In the genomic region with DNA sequence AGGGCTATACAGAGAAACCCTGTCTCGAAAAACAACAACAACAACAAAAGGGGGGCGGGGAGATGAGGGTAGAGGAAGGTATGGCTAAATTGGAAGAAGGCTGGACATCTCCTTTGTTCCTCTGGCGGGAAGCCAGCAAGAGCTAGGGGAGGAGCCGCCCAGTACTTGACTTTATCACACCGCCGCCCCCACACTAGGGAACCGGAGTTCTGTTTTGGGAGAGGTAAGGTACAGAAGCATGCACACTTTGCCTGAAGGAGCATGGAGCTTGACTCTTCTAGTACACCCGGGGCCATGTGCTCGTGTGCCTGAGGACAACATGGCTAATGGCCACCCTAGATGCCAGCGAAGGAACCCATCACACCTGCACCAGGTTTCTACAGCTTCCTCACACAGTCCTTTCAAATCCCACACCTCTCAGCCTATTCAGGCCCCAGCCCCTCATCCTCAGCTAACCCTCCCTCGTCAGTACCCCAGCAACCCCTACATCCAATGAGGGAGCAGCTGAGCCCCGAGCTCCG, we compare ENCODE assay signal across 7 mouse cellular contexts. TPM values are rescaled to one million over a fixed set of nuclear protein-coding genes. Genes with fewer than 3 reads are reported as not detected.
DNase-seq lines count a peak whose midpoint lies in the region; ATAC-seq and TF ChIP-seq lines count a peak whose summit lies in the region.

No protein-coding gene starts in this region.

- H3K4me1 ChIP-seq in cortical plate, adult 2 months (ENCODE audit: control insufficient read depth, insufficient read depth, low read length): peaks cover 6% of the 10 kb centered on the region
- H3K4me1 ChIP-seq in hindbrain, embryonic 11.5 days (replicated peaks; ENCODE audit: control insufficient read depth, insufficient read depth, low read length): no peaks in the 10 kb centered on the region
- H3K4me1 ChIP-seq in midbrain, embryonic 14.5 days (ENCODE audit: control insufficient read depth, insufficient read depth, low read length): no peaks in the 10 kb centered on the region

- TF ChIP-seq POLR2A in cortical plate, adult 2 months (IDR thresholded peaks at IDR 0.05; ENCODE audit: extremely low read depth, insufficient read depth, low read length): no peak

- WGBS in hindbrain, embryonic 11.5 days: 18% methylated on average over 13 of the region's 13 CpGs
- 29% methylated on average over 13 of the region's 13 CpGs for WGBS in midbrain, embryonic 14.5 days

- H3K9me3 ChIP-seq in hindbrain, embryonic 11.5 days (ENCODE audit: control insufficient read depth, low read length): no peaks in the 10 kb centered on the region
- H3K9me3 ChIP-seq in midbrain, embryonic 14.5 days (ENCODE audit: control insufficient read depth, low read length): no peaks in the 10 kb centered on the region

- H3K27ac ChIP-seq in cortical plate, adult 2 months (ENCODE audit: insufficient read depth, low read length): no peak overlapping the region
- H3K27ac ChIP-seq in hindbrain, embryonic 11.5 days (ENCODE audit: low read depth, low read length): no peak overlapping the region
- H3K27ac ChIP-seq in midbrain, embryonic 14.5 days (replicated peaks; ENCODE audit: low read depth, low read length): no peak overlapping the region

- H3K4me2 ChIP-seq in hindbrain, embryonic 11.5 days (replicated peaks; ENCODE audit: low read depth, low read length): peak overlapping the region; percentile 43
- H3K4me2 ChIP-seq in midbrain, embryonic 14.5 days (ENCODE audit: low read length): peak overlapping the region; percentile 60

- DNase-seq in layer of hippocampus, adult 9-11 months: peak; percentile 63
- DNase-seq in layer of hippocampus, postnatal 25 days (ENCODE audit: extremely low spot score in 1 of 2, low spot score in 1 of 2): no peak
- peak; percentile 13 for DNase-seq in hindbrain, embryonic 11.5 days (ENCODE audit: low spot score)
- DNase-seq in midbrain, embryonic 14.5 days: no peak

- peak; percentile 83; the same call in 1 of the 2 replicates for ATAC-seq in hindbrain, embryonic 11.5 days (ENCODE audit: low FRiP score)
- peak; percentile 88; the same call in 1 of the 2 replicates for ATAC-seq in midbrain, embryonic 14.5 days (ENCODE audit: low FRiP score, low TSS enrichment)
- no peak for ATAC-seq in megakaryocyte progenitor cell, adult 5-6 weeks (replicated peaks; ENCODE audit: poor library complexity)
- ATAC-seq in granulocyte monocyte progenitor cell, adult 5-6 weeks (replicated peaks; ENCODE audit: poor library complexity, severe bottlenecking): no peak

- TF ChIP-seq CTCF in cortical plate, adult 2 months (IDR thresholded peaks at IDR 0.05; ENCODE audit: extremely low read depth, insufficient read depth, low read length): no peak

- H3K9ac ChIP-seq in hindbrain, embryonic 11.5 days (ENCODE audit: low read depth, low read length): no peak overlapping the region
- peak overlapping the region; percentile 25 for H3K9ac ChIP-seq in midbrain, embryonic 14.5 days (replicated peaks; ENCODE audit: low read length)

- H3K27me3 ChIP-seq in hindbrain, embryonic 11.5 days (ENCODE audit: control insufficient read depth, insufficient read depth, low read length): no peaks in the 10 kb centered on the region
- H3K27me3 ChIP-seq in midbrain, embryonic 14.5 days (ENCODE audit: control insufficient read depth, insufficient read depth, low read length): peaks cover 2% of the 10 kb centered on the region; the same call in 1 of the 2 replicates

- peak overlapping the region; percentile 36; the same call in 1 of the 2 replicates for H3K4me3 ChIP-seq in cortical plate, adult 2 months (ENCODE audit: insufficient read depth, low read length)
- peak overlapping the region; percentile 16; the same call in 1 of the 2 replicates for H3K4me3 ChIP-seq in hindbrain, embryonic 11.5 days (ENCODE audit: low read depth, low read length)
- peak overlapping the region; percentile 23 for H3K4me3 ChIP-seq in midbrain, embryonic 14.5 days (replicated peaks; ENCODE audit: low read depth, low read length)

- no peaks in the 10 kb centered on the region for H3K36me3 ChIP-seq in hindbrain, embryonic 11.5 days (ENCODE audit: control insufficient read depth, insufficient read depth, low read length)
- H3K36me3 ChIP-seq in midbrain, embryonic 14.5 days (ENCODE audit: control insufficient read depth, insufficient read depth, low read length): no peaks in the 10 kb centered on the region

RNA-seq across cellular contexts. Expression of a gene that starts 8.6 kb away (rescaled TPM):
- total RNA-seq in layer of hippocampus, postnatal 25 days (2021): 1 to 10 TPM; 1.1 to 3.1 TPM
- polyA plus RNA-seq in cortical plate, adult 2 months (2012; rRNA removed): 8.3 and 9.0 TPM in 2 replicates
- polyA plus RNA-seq in hindbrain, embryonic 11.5 days (2014; fragmentation: Nextera tagmentation; extraction: Ambion mirVana): not detected in 2 replicates
- polyA plus RNA-seq in midbrain, embryonic 14.5 days (2014; fragmentation: Nextera tagmentation; extraction: Ambion mirVana): 0.36 and 0.51 TPM in 2 replicates
- 0.15 and 0.47 TPM in 2 replicates for total RNA-seq in megakaryocyte progenitor cell, adult 5-6 weeks (2015)
- total RNA-seq in megakaryocyte progenitor cell, adult 5-6 weeks (2017): 0.30 and 1.2 TPM in 2 replicates
- total RNA-seq in granulocyte monocyte progenitor cell, adult 5-6 weeks (2014; fragmentation: Nextera tagmentation): 0.58 and 7.0 TPM in 2 replicates
- 0.52 and 1.2 TPM in 2 replicates for total RNA-seq in granulocyte monocyte progenitor cell, adult 5-6 weeks (2017)

RNA-seq across cellular contexts. Expression of a gene that starts 57.7 kb away (rescaled TPM):
- 10 to 100 TPM; 83.9 to 92.6 TPM for total RNA-seq in layer of hippocampus, postnatal 25 days (2021)
- polyA plus RNA-seq in cortical plate, adult 2 months (2012; rRNA removed): 147 and 154 TPM in 2 replicates
- 2.0 and 3.6 TPM in 2 replicates for polyA plus RNA-seq in hindbrain, embryonic 11.5 days (2014; fragmentation: Nextera tagmentation; extraction: Ambion mirVana)
- polyA plus RNA-seq in midbrain, embryonic 14.5 days (2014; fragmentation: Nextera tagmentation; extraction: Ambion mirVana): 3.2 and 3.7 TPM in 2 replicates
- 0.10 and 0.27 TPM in 2 replicates for total RNA-seq in megakaryocyte progenitor cell, adult 5-6 weeks (2015)
- total RNA-seq in megakaryocyte progenitor cell, adult 5-6 weeks (2017): 0.04 and 0.61 TPM in 2 replicates
- 0.51 TPM in 1 of 2 replicates, not detected in the other for total RNA-seq in granulocyte monocyte progenitor cell, adult 5-6 weeks (2014; fragmentation: Nextera tagmentation)
- 0.26 TPM in 1 of 2 replicates, not detected in the other for total RNA-seq in granulocyte monocyte progenitor cell, adult 5-6 weeks (2017)

Comparison
In these comparisons a context has a peak if more than half of its experiments do, and no peak if none do; other contexts are left out.
1. DNase-seq: peak in layer of hippocampus, adult 9-11 months (single experiment) and hindbrain, embryonic 11.5 days (single experiment); none in layer of hippocampus, postnatal 25 days (0 of 2) and midbrain, embryonic 14.5 days (single experiment).
2. ATAC-seq: peak in hindbrain, embryonic 11.5 days (single experiment) and midbrain, embryonic 14.5 days (single experiment); none in megakaryocyte progenitor cell, adult 5-6 weeks (single experiment) and granulocyte monocyte progenitor cell, adult 5-6 weeks (single experiment).
3. RNA of a gene that starts 57.7 kb away (total RNA-seq): 83.9 to 92.6 TPM in layer of hippocampus, postnatal 25 days; 0.04 to 0.61 TPM in megakaryocyte progenitor cell, adult 5-6 weeks and 0.26 to 0.51 TPM in granulocyte monocyte progenitor cell, adult 5-6 weeks; every median in the first group is over 10 times any median in the second.
4. Peak in every context shown above with its lines, with median percentiles within 50 percentile points of each other: H3K4me3 ChIP-seq.